ENCODE assay signal across 13 mouse cellular contexts in the genomic region with DNA sequence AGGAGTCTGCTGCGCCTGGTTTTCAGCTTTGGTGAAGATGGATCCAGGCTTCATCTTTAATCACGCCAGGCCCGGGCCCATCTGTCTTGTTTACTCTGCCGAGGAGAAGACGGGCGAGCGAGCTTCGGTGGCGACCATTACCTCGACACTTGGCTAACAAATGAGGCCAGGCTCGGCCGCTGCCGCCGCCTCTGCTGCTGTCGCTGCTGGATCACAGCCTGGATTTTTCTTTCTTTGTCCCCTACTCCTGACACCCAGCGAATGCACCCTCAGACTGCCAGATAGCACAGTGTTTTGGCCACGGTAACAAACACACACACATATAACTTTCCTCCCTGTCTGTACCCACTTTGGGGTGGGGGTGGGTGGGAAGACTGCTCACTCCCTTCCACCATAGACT. TPM values are rescaled to one million over a fixed set of nuclear protein-coding genes. Genes with fewer than 3 reads are reported as not detected.
A peak's percentile ranks its signal among the peaks of the same experiment; 100 is the strongest.
DNase-seq lines count a peak whose midpoint lies in the region; ATAC-seq and TF ChIP-seq lines count a peak whose summit lies in the region.
"Had no signal": no experiment of that assay in that cellular context is flagged by ENCODE, and none has a peak within 500 bp of the region (broad histone marks: within the 10 kb centered on the region; RNA-seq: fewer than 3 reads in every experiment).

No protein-coding gene starts in this region.

- no peaks in the 10 kb centered on the region for H3K9me3 ChIP-seq in embryonic facial prominence, embryonic 14.5 days (ENCODE audit: control insufficient read depth, low read length)
- H3K9me3 ChIP-seq in embryonic facial prominence, embryonic 10.5 days: no peaks in the 10 kb centered on the region
- no peaks in the 10 kb centered on the region for H3K9me3 ChIP-seq in lung, embryonic 16.5 days (ENCODE audit: control insufficient read depth, low read length)
- no peaks in the 10 kb centered on the region for H3K9me3 ChIP-seq in limb, embryonic 14.5 days (ENCODE audit: control insufficient read depth, low read length)
- no peaks in the 10 kb centered on the region for H3K9me3 ChIP-seq in stomach, embryonic 16.5 days (replicated peaks; ENCODE audit: control insufficient read depth, low read length)
- no peaks in the 10 kb centered on the region for H3K9me3 ChIP-seq in forebrain, embryonic 11.5 days (ENCODE audit: control insufficient read depth, low read length)

- no peak overlapping the region for H3K27ac ChIP-seq in embryonic facial prominence, embryonic 14.5 days (replicated peaks; ENCODE audit: low read depth, low read length)
- no peak overlapping the region for H3K27ac ChIP-seq in embryonic facial prominence, embryonic 10.5 days (replicated peaks)
- peak overlapping the region; percentile 97 for H3K27ac ChIP-seq in lung, embryonic 16.5 days (ENCODE audit: low read length)
- no peak overlapping the region for H3K27ac ChIP-seq in limb, embryonic 14.5 days (replicated peaks; ENCODE audit: low read depth, low read length)
- peak overlapping the region; percentile 98 for H3K27ac ChIP-seq in stomach, embryonic 16.5 days (ENCODE audit: low read length)
- H3K27ac ChIP-seq in forebrain, embryonic 11.5 days (ENCODE audit: low read depth, low read length): no peak overlapping the region
- H3K27ac ChIP-seq: liver, embryonic 14.5 days had no signal

- H3K4me2 ChIP-seq in embryonic facial prominence, embryonic 14.5 days (ENCODE audit: low read depth, low read length): peak overlapping the region; percentile 47; the same call in 1 of the 2 replicates
- H3K4me2 ChIP-seq in lung, embryonic 16.5 days (ENCODE audit: low read depth, low read length): peak overlapping the region; percentile 79
- H3K4me2 ChIP-seq in limb, embryonic 14.5 days (replicated peaks; ENCODE audit: low read depth, low read length, severe bottlenecking): 0 out of 2 replicates have a peak overlapping the region, but pooled peaks have one; percentile 43
- peak overlapping the region; percentile 65 for H3K4me2 ChIP-seq in stomach, embryonic 16.5 days (ENCODE audit: low read depth, low read length)
- no peak overlapping the region for H3K4me2 ChIP-seq in forebrain, embryonic 11.5 days (ENCODE audit: low read depth, low read length, severe bottlenecking)

- no peaks in the 10 kb centered on the region for H3K4me1 ChIP-seq in embryonic facial prominence, embryonic 14.5 days (ENCODE audit: control insufficient read depth, insufficient read depth, low read length)
- peaks cover 11% of the 10 kb centered on the region for H3K4me1 ChIP-seq in embryonic facial prominence, embryonic 10.5 days
- H3K4me1 ChIP-seq in lung, embryonic 16.5 days (replicated peaks; ENCODE audit: control insufficient read depth, insufficient read depth, low read length): no peaks in the 10 kb centered on the region
- H3K4me1 ChIP-seq in limb, embryonic 14.5 days (ENCODE audit: control insufficient read depth, insufficient read depth, low read length): peaks cover 5% of the 10 kb centered on the region
- 0 out of 2 replicates have a peak, but pooled peaks cover 3% of the 10 kb centered on the region for H3K4me1 ChIP-seq in stomach, embryonic 16.5 days (ENCODE audit: control insufficient read depth, insufficient read depth, low read length)
- H3K4me1 ChIP-seq in forebrain, embryonic 11.5 days (replicated peaks; ENCODE audit: control insufficient read depth, insufficient read depth, low read length): peaks cover 5% of the 10 kb centered on the region

- no peak for TF ChIP-seq POLR2A in limb, embryonic 14.5 days (IDR thresholded peaks at IDR 0.05; ENCODE audit: borderline replicate concordance, extremely low read depth, insufficient read depth, insufficient read length)

- 4% methylated on average over 17 of the region's 17 CpGs for WGBS in embryonic facial prominence, embryonic 14.5 days
- WGBS in embryonic facial prominence, embryonic 10.5 days: 2% methylated on average over 17 of the region's 17 CpGs
- WGBS in lung, embryonic 16.5 days: 14% methylated on average over 17 of the region's 17 CpGs
- WGBS in limb, embryonic 14.5 days: 8% methylated on average over 17 of the region's 17 CpGs
- WGBS in stomach, embryonic 16.5 days: 15% methylated on average over 17 of the region's 17 CpGs
- WGBS in forebrain, embryonic 11.5 days: under 1% methylated on average over 17 of the region's 17 CpGs

- no peak for ATAC-seq in embryonic facial prominence, embryonic 14.5 days (ENCODE audit: low read depth)
- no peak for ATAC-seq in lung, embryonic 16.5 days (ENCODE audit: low read depth)
- ATAC-seq in limb, embryonic 14.5 days (ENCODE audit: low FRiP score, low read depth): no peak
- ATAC-seq in stomach, embryonic 16.5 days (ENCODE audit: insufficient read depth, low FRiP score): no peak
- ATAC-seq in forebrain, embryonic 11.5 days (replicated peaks; ENCODE audit: low FRiP score): no peak

- no peak overlapping the region for H3K9ac ChIP-seq in embryonic facial prominence, embryonic 14.5 days (ENCODE audit: low read depth, low read length)
- peak overlapping the region; percentile 87 for H3K9ac ChIP-seq in lung, embryonic 16.5 days (ENCODE audit: low read length)
- H3K9ac ChIP-seq in limb, embryonic 14.5 days (ENCODE audit: low read depth, low read length, severe bottlenecking): no peak overlapping the region
- H3K9ac ChIP-seq in stomach, embryonic 16.5 days (ENCODE audit: low read length): peak overlapping the region; percentile 88
- no peak overlapping the region for H3K9ac ChIP-seq in forebrain, embryonic 11.5 days (ENCODE audit: low read length)
- H3K9ac ChIP-seq: liver, embryonic 14.5 days had no signal

- peak overlapping the region; percentile 2; the same call in 1 of the 2 replicates for H3K4me3 ChIP-seq in embryonic facial prominence, embryonic 14.5 days (ENCODE audit: low read depth, low read length)
- H3K4me3 ChIP-seq in embryonic facial prominence, embryonic 10.5 days: no peak overlapping the region
- H3K4me3 ChIP-seq in lung, embryonic 16.5 days (ENCODE audit: low read length): peak overlapping the region; percentile 62
- H3K4me3 ChIP-seq in limb, embryonic 14.5 days (replicated peaks; ENCODE audit: low read length): no peak overlapping the region
- peak overlapping the region; percentile 63 for H3K4me3 ChIP-seq in stomach, embryonic 16.5 days (replicated peaks; ENCODE audit: low read length)
- H3K4me3 ChIP-seq in forebrain, embryonic 11.5 days (ENCODE audit: low read depth, low read length): no peak overlapping the region
- H3K4me3 ChIP-seq: erythroblast, embryonic 14.5 days had no signal

- no peaks in the 10 kb centered on the region for H3K36me3 ChIP-seq in embryonic facial prominence, embryonic 14.5 days (ENCODE audit: control insufficient read depth, insufficient read depth, low read length)
- H3K36me3 ChIP-seq in embryonic facial prominence, embryonic 10.5 days (replicated peaks): no peaks in the 10 kb centered on the region
- H3K36me3 ChIP-seq in lung, embryonic 16.5 days (ENCODE audit: control insufficient read depth, insufficient read depth, low read length): no peaks in the 10 kb centered on the region
- H3K36me3 ChIP-seq in limb, embryonic 14.5 days (ENCODE audit: control insufficient read depth, insufficient read depth, low read length): no peaks in the 10 kb centered on the region
- H3K36me3 ChIP-seq in stomach, embryonic 16.5 days (ENCODE audit: control insufficient read depth, insufficient read depth, low read length): no peaks in the 10 kb centered on the region
- H3K36me3 ChIP-seq in forebrain, embryonic 11.5 days (ENCODE audit: control insufficient read depth, insufficient read depth, low read length): no peaks in the 10 kb centered on the region

- peaks cover 100% of the 10 kb centered on the region for H3K27me3 ChIP-seq in embryonic facial prominence, embryonic 14.5 days (replicated peaks; ENCODE audit: control insufficient read depth, insufficient read depth, low read length)
- H3K27me3 ChIP-seq in embryonic facial prominence, embryonic 10.5 days (replicated peaks; ENCODE audit: low read depth, poor library complexity, severe bottlenecking): peaks cover 100% of the 10 kb centered on the region
- peaks cover 18% of the 10 kb centered on the region for H3K27me3 ChIP-seq in lung, embryonic 16.5 days (ENCODE audit: control insufficient read depth, insufficient read depth, low read depth, low read length)
- H3K27me3 ChIP-seq in limb, embryonic 14.5 days (ENCODE audit: control insufficient read depth, insufficient read depth, low read length): peaks cover 98% of the 10 kb centered on the region
- no peaks in the 10 kb centered on the region; the same call in 1 of the 2 replicates for H3K27me3 ChIP-seq in stomach, embryonic 16.5 days (ENCODE audit: control insufficient read depth, insufficient read depth, low read length)
- peaks cover 98% of the 10 kb centered on the region for H3K27me3 ChIP-seq in forebrain, embryonic 11.5 days (ENCODE audit: control insufficient read depth, insufficient read depth, low read length)

- DNase-seq in embryonic facial prominence, embryonic 14.5 days (ENCODE audit: low spot score): no peak
- DNase-seq in embryonic facial prominence, embryonic 10.5 days (ENCODE audit: low spot score): no peak
- no peak for DNase-seq in lung, postnatal 25 days (ENCODE audit: low spot score)
- DNase-seq in limb, embryonic 14.5 days (ENCODE audit: low spot score): no peak
- no peak for DNase-seq in forebrain, embryonic 11.5 days (ENCODE audit: low spot score)
- DNase-seq in layer of hippocampus, postnatal 36 days: no peak
- DNase-seq: adrenal gland, postnatal 14 days; cerebellum, adult 9-10 months had no signal

RNA-seq across cellular contexts. Expression of a gene that starts 2.4 kb away (rescaled TPM):
- polyA plus RNA-seq in embryonic facial prominence, embryonic 14.5 days (2014; fragmentation: Nextera tagmentation; extraction: Ambion mirVana): 0.81 and 1.1 TPM in 2 replicates
- polyA plus RNA-seq in embryonic facial prominence, embryonic 10.5 days (2016; fragmentation: Nextera tagmentation; extraction: Ambion mirVana): 0.69 and 3.4 TPM in 2 replicates
- polyA plus RNA-seq in lung, embryonic 16.5 days (2015; fragmentation: Nextera tagmentation; extraction: Ambion mirVana): 2.1 and 2.6 TPM in 2 replicates
- polyA plus RNA-seq in limb, embryonic 14.5 days (2012; rRNA removed): 4.9 and 5.4 TPM in 2 replicates
- 0.18 and 0.69 TPM in 2 replicates for polyA plus RNA-seq in limb, embryonic 14.5 days (2014; fragmentation: Nextera tagmentation; extraction: Ambion mirVana)
- polyA plus RNA-seq in stomach, embryonic 16.5 days (2015; fragmentation: Nextera tagmentation; extraction: Ambion mirVana): 0.99 and 1.5 TPM in 2 replicates
- polyA plus RNA-seq in forebrain, embryonic 11.5 days (2014; fragmentation: Nextera tagmentation; extraction: Ambion mirVana): not detected in 2 replicates
- not detected for total RNA-seq in layer of hippocampus, postnatal 36 days (2021)
- polyA plus RNA-seq: erythroblast, embryonic 14.5 days had no signal

RNA-seq across cellular contexts. Expression of a gene that starts 2.6 kb away (rescaled TPM):
- polyA plus RNA-seq in embryonic facial prominence, embryonic 14.5 days (2014; fragmentation: Nextera tagmentation; extraction: Ambion mirVana): 0.62 and 0.70 TPM in 2 replicates
- polyA plus RNA-seq in embryonic facial prominence, embryonic 10.5 days (2016; fragmentation: Nextera tagmentation; extraction: Ambion mirVana): 0.09 and 0.23 TPM in 2 replicates
- 3.4 TPM in 2 replicates for polyA plus RNA-seq in lung, embryonic 16.5 days (2015; fragmentation: Nextera tagmentation; extraction: Ambion mirVana)
- polyA plus RNA-seq in limb, embryonic 14.5 days (2012; rRNA removed): 2.3 and 2.5 TPM in 2 replicates
- 0.17 and 0.28 TPM in 2 replicates for polyA plus RNA-seq in limb, embryonic 14.5 days (2014; fragmentation: Nextera tagmentation; extraction: Ambion mirVana)
- 2.2 and 2.7 TPM in 2 replicates for polyA plus RNA-seq in stomach, embryonic 16.5 days (2015; fragmentation: Nextera tagmentation; extraction: Ambion mirVana)
- not detected in 2 replicates for polyA plus RNA-seq in forebrain, embryonic 11.5 days (2014; fragmentation: Nextera tagmentation; extraction: Ambion mirVana)
- total RNA-seq in layer of hippocampus, postnatal 36 days (2021): not detected
- polyA plus RNA-seq: erythroblast, embryonic 14.5 days had no signal

RNA-seq across cellular contexts. Expression of a gene that starts 17.6 kb away (rescaled TPM):
- polyA plus RNA-seq in embryonic facial prominence, embryonic 14.5 days (2014; fragmentation: Nextera tagmentation; extraction: Ambion mirVana): 1.8 and 2.4 TPM in 2 replicates
- 0.07 and 0.28 TPM in 2 replicates for polyA plus RNA-seq in embryonic facial prominence, embryonic 10.5 days (2016; fragmentation: Nextera tagmentation; extraction: Ambion mirVana)
- 39.2 and 46.6 TPM in 2 replicates for polyA plus RNA-seq in lung, embryonic 16.5 days (2015; fragmentation: Nextera tagmentation; extraction: Ambion mirVana)
- 1.8 TPM in 2 replicates for polyA plus RNA-seq in limb, embryonic 14.5 days (2012; rRNA removed)
- 0.51 and 0.85 TPM in 2 replicates for polyA plus RNA-seq in limb, embryonic 14.5 days (2014; fragmentation: Nextera tagmentation; extraction: Ambion mirVana)
- polyA plus RNA-seq in stomach, embryonic 16.5 days (2015; fragmentation: Nextera tagmentation; extraction: Ambion mirVana): 13.8 TPM in 2 replicates
- 0.21 TPM in 1 of 2 replicates, not detected in the other for polyA plus RNA-seq in forebrain, embryonic 11.5 days (2014; fragmentation: Nextera tagmentation; extraction: Ambion mirVana)
- total RNA-seq in layer of hippocampus, postnatal 36 days (2021): not detected
- polyA plus RNA-seq: erythroblast, embryonic 14.5 days had no signal

RNA-seq across cellular contexts. Expression of a gene that starts 28.4 kb away (rescaled TPM):
- polyA plus RNA-seq in embryonic facial prominence, embryonic 14.5 days (2014; fragmentation: Nextera tagmentation; extraction: Ambion mirVana): 0.22 and 0.97 TPM in 2 replicates
- 0.15 TPM in 1 of 2 replicates, not detected in the other for polyA plus RNA-seq in embryonic facial prominence, embryonic 10.5 days (2016; fragmentation: Nextera tagmentation; extraction: Ambion mirVana)
- polyA plus RNA-seq in lung, embryonic 16.5 days (2015; fragmentation: Nextera tagmentation; extraction: Ambion mirVana): 8.8 and 11.6 TPM in 2 replicates
- 2.2 and 2.8 TPM in 2 replicates for polyA plus RNA-seq in limb, embryonic 14.5 days (2012; rRNA removed)
- 0.30 and 0.61 TPM in 2 replicates for polyA plus RNA-seq in limb, embryonic 14.5 days (2014; fragmentation: Nextera tagmentation; extraction: Ambion mirVana)
- polyA plus RNA-seq in stomach, embryonic 16.5 days (2015; fragmentation: Nextera tagmentation; extraction: Ambion mirVana): 5.6 and 8.3 TPM in 2 replicates
- polyA plus RNA-seq in forebrain, embryonic 11.5 days (2014; fragmentation: Nextera tagmentation; extraction: Ambion mirVana): not detected in 2 replicates
- total RNA-seq in layer of hippocampus, postnatal 36 days (2021): not detected
- polyA plus RNA-seq: erythroblast, embryonic 14.5 days had no signal

RNA-seq across cellular contexts. Expression of a gene that starts 29.6 kb away (rescaled TPM):
- 7.5 and 8.9 TPM in 2 replicates for polyA plus RNA-seq in embryonic facial prominence, embryonic 14.5 days (2014; fragmentation: Nextera tagmentation; extraction: Ambion mirVana)
- 5.8 and 17.0 TPM in 2 replicates for polyA plus RNA-seq in embryonic facial prominence, embryonic 10.5 days (2016; fragmentation: Nextera tagmentation; extraction: Ambion mirVana)
- 20.1 and 24.0 TPM in 2 replicates for polyA plus RNA-seq in lung, embryonic 16.5 days (2015; fragmentation: Nextera tagmentation; extraction: Ambion mirVana)
- polyA plus RNA-seq in limb, embryonic 14.5 days (2012; rRNA removed): 9.6 and 9.9 TPM in 2 replicates
- polyA plus RNA-seq in limb, embryonic 14.5 days (2014; fragmentation: Nextera tagmentation; extraction: Ambion mirVana): 4.2 and 5.8 TPM in 2 replicates
- 9.1 and 11.5 TPM in 2 replicates for polyA plus RNA-seq in stomach, embryonic 16.5 days (2015; fragmentation: Nextera tagmentation; extraction: Ambion mirVana)
- 0.12 TPM in 1 of 2 replicates, not detected in the other for polyA plus RNA-seq in forebrain, embryonic 11.5 days (2014; fragmentation: Nextera tagmentation; extraction: Ambion mirVana)
- not detected for total RNA-seq in layer of hippocampus, postnatal 36 days (2021)
- total RNA-seq: gastrocnemius, adult 18-20 months had no signal
- polyA plus RNA-seq: erythroblast, embryonic 14.5 days had no signal

Comparison
In these comparisons a context has a peak if more than half of its experiments do, and no peak if none do; other contexts are left out.
1. H3K4me3 ChIP-seq: peak in embryonic facial prominence, embryonic 14.5 days (single experiment), lung, embryonic 16.5 days (single experiment) and stomach, embryonic 16.5 days (single experiment); none in embryonic facial prominence, embryonic 10.5 days (single experiment), limb, embryonic 14.5 days (single experiment) and forebrain, embryonic 11.5 days (single experiment).
2. H3K27ac ChIP-seq: peak in lung, embryonic 16.5 days (single experiment) and stomach, embryonic 16.5 days (single experiment); none in embryonic facial prominence, embryonic 14.5 days (single experiment), embryonic facial prominence, embryonic 10.5 days (single experiment), limb, embryonic 14.5 days (single experiment) and forebrain, embryonic 11.5 days (single experiment).
3. H3K9ac ChIP-seq: peak in lung, embryonic 16.5 days (single experiment) and stomach, embryonic 16.5 days (single experiment); none in embryonic facial prominence, embryonic 14.5 days (single experiment), limb, embryonic 14.5 days (single experiment) and forebrain, embryonic 11.5 days (single experiment).